Mouse (Mus musculus) neural tube, embryonic 15.5 days (tissue): ENCODE data around the gene Prrg4. TPM values are rescaled to one million over a fixed set of nuclear protein-coding genes. Genes with fewer than 3 reads are reported as not detected.

Source experiments
- ATAC-seq: fragments of 200-750 bp; cut with Nextera tagmentation; 2 replicates; pipeline ENCODE4 v1.8.0; 2017; ENCODE audit warnings: mild to moderate bottlenecking, moderate TSS enrichment, moderate library complexity; ENCODE audit not compliant: low FRiP score
- H3K27ac ChIP-seq: fragments of 300-500 bp; sonication (generic); replicated peaks from 2 replicates; pipeline ENCODE4 v1.5.1; 2015; ENCODE audit warnings: mild to moderate bottlenecking, inconsistent platforms
- H3K27me3 ChIP-seq: fragments of 300-500 bp; sonication (generic); replicated peaks from 2 replicates; pipeline ENCODE4 v1.6.1; 2015; ENCODE audit warnings: inconsistent platforms
- H3K36me3 ChIP-seq: fragments of 300-500 bp; sonication (generic); 2 replicates; pipeline ENCODE4 v1.6.1; 2015; ENCODE audit warnings: inconsistent platforms
- H3K4me1 ChIP-seq: fragments of 300-500 bp; sonication (generic); 2 replicates; pipeline ENCODE4 v1.6.1; 2015; ENCODE audit warnings: inconsistent platforms
- H3K4me2 ChIP-seq: fragments of 300-500 bp; sonication (generic); 2 replicates; pipeline ENCODE4 v1.6.1; 2015; ENCODE audit warnings: inconsistent platforms, mild to moderate bottlenecking, moderate library complexity
- H3K4me3 ChIP-seq: fragments of 300-500 bp; sonication (generic); replicated peaks from 2 replicates; pipeline ENCODE4 v1.5.1; 2015; ENCODE audit warnings: mild to moderate bottlenecking, inconsistent platforms
- H3K9ac ChIP-seq: fragments of 300-500 bp; sonication (generic); replicated peaks from 2 replicates; pipeline ENCODE4 v1.6.1; 2015; ENCODE audit warnings: mild to moderate bottlenecking, inconsistent platforms
- H3K9me3 ChIP-seq: fragments of 300-500 bp; sonication (generic); replicated peaks from 2 replicates; pipeline ENCODE4 v1.6.1; 2016; ENCODE audit warnings: inconsistent platforms
- WGBS: fragments of 180-500 bp; shearing (Covaris S2); methylation state at CpG from one replicate; pipeline ENCODE4 v1.1.7; 2015; ENCODE audit warnings: mixed read lengths; 5-methylcytosine and 5-hydroxymethylcytosine counted together
- polyA plus RNA-seq: library from polyadenylated mRNA; unstranded; fragments of >200 nt; fragmentation: Nextera tagmentation; extraction: Ambion mirVana; gene quantifications from 2 replicates; pipeline ENCODE4 v1.2.1, GENCODE M21; 2015

Gene Prrg4
- polyA plus RNA-seq, 1 experiment from 2014 or later, result 0.93 TPM

- no peak for ATAC-seq
- Histone ChIP-seq H3K4me2 (no peak overlapping the region), H3K36me3 (no peaks in the 10 kb centered on the region), H3K27me3 (no peaks in the 10 kb centered on the region), H3K9ac (no peak overlapping the region), H3K4me3 (no peak overlapping the region), H3K9me3 (no peaks in the 10 kb centered on the region), H3K27ac (no peak overlapping the region), H3K4me1 (no peaks in the 10 kb centered on the region)
- 55% methylated on average over 1 of the region's 1 CpGs for WGBS
Observed at GRCm38 (mm10) chr2:104856218-104856617, 6.5 kb upstream of the Prrg4 start.

- H3K27ac ChIP-seq, result no peak overlapping the region
- 34% methylated on average over 3 of the region's 3 CpGs for WGBS
- no peaks in the 10 kb centered on the region for H3K36me3 ChIP-seq
- H3K4me3 ChIP-seq, result no peak overlapping the region
- H3K9ac ChIP-seq, result no peak overlapping the region
- ATAC-seq, result no peak
- H3K4me2 ChIP-seq, result no peak overlapping the region
- peaks cover 3% of the 10 kb centered on the region; the same call in 1 of the 2 replicates for H3K27me3 ChIP-seq
- H3K9me3 ChIP-seq, result no peaks in the 10 kb centered on the region
- no peaks in the 10 kb centered on the region for H3K4me1 ChIP-seq
Observed at GRCm38 (mm10) chr2:104855732-104856131, 6.1 kb upstream of the Prrg4 start.

- Histone ChIP-seq H3K4me1 (no peaks in the 10 kb centered on the region), H3K27me3 (peaks cover 6% of the 10 kb centered on the region; the same call in 1 of the 2 replicates), H3K9ac (no peak overlapping the region), H3K4me2 (no peak overlapping the region), H3K9me3 (no peaks in the 10 kb centered on the region), H3K36me3 (no peaks in the 10 kb centered on the region), H3K27ac (no peak overlapping the region), H3K4me3 (no peak overlapping the region)
- no peak for ATAC-seq
- 95% methylated on average over 1 of the region's 1 CpGs for WGBS
Observed at GRCm38 (mm10) chr2:104854836-104855235, 5.2 kb upstream of the Prrg4 start.

- Histone ChIP-seq H3K9me3 (no peaks in the 10 kb centered on the region), H3K27me3 (peaks cover 9% of the 10 kb centered on the region), H3K4me2 (no peak overlapping the region), H3K27ac (no peak overlapping the region), H3K36me3 (no peaks in the 10 kb centered on the region), H3K4me1 (peaks cover 10% of the 10 kb centered on the region), H3K4me3 (no peak overlapping the region), H3K9ac (no peak overlapping the region)
- 92% methylated on average over 7 of the region's 7 CpGs for WGBS
- no peak for ATAC-seq
Observed at GRCm38 (mm10) chr2:104852546-104852945, 2.9 kb upstream of the Prrg4 start.

- H3K4me1 ChIP-seq, result peaks cover 10% of the 10 kb centered on the region
- WGBS, result 39% methylated on average over 5 of the region's 5 CpGs
Observed at GRCm38 (mm10) chr2:104851686-104852085, 2.0 kb upstream of the Prrg4 start.

GRCm38 (mm10) chr2:104849991-104850359 lies 299 bp upstream of the Prrg4 start:
- peak overlapping the region; percentile 59; the same call in 1 of the 2 replicates for H3K9ac ChIP-seq
- H3K9me3 ChIP-seq, result no peaks in the 10 kb centered on the region
- no peak overlapping the region for H3K27ac ChIP-seq

More at GRCm38 (mm10) chr2:104851686-104852085, 2.0 kb upstream of the Prrg4 start:
- no peaks in the 10 kb centered on the region for H3K9me3 ChIP-seq
- H3K36me3 ChIP-seq, result no peaks in the 10 kb centered on the region
- H3K27ac ChIP-seq, result no peak overlapping the region
- no peak overlapping the region for H3K9ac ChIP-seq
- H3K27me3 ChIP-seq, result peaks cover 9% of the 10 kb centered on the region
- H3K4me2 ChIP-seq, result no peak overlapping the region
- no peak overlapping the region for H3K4me3 ChIP-seq
- no peak for ATAC-seq

GRCm38 (mm10) chr2:104848235-104849161 lies 1.2 kb downstream of the Prrg4 start:
- Histone ChIP-seq H3K36me3 (no peaks in the 10 kb centered on the region), H3K9ac (peak overlapping the region; percentile 59), H3K4me3 (peak overlapping the region; percentile 59; the same call in 1 of the 2 replicates), H3K27ac (no peak overlapping the region), H3K4me1 (peaks cover 10% of the 10 kb centered on the region), H3K4me2 (peak overlapping the region; percentile 99), H3K27me3 (peaks cover 9% of the 10 kb centered on the region), H3K9me3 (no peaks in the 10 kb centered on the region)
- no peak for ATAC-seq
- 39% methylated on average over 16 of the region's 16 CpGs for WGBS

More at GRCm38 (mm10) chr2:104849991-104850359, 299 bp upstream of the Prrg4 start:
- WGBS, result 79% methylated on average over 3 of the region's 3 CpGs
- ATAC-seq, result no peak
- Histone ChIP-seq H3K36me3 (no peaks in the 10 kb centered on the region), H3K4me3 (peak overlapping the region; percentile 59), H3K4me2 (peak overlapping the region; percentile 99), H3K27me3 (peaks cover 9% of the 10 kb centered on the region), H3K4me1 (peaks cover 10% of the 10 kb centered on the region)

GRCm38 (mm10) chr2:104847645-104848044 lies 2.0 kb downstream of the Prrg4 start:
- Histone ChIP-seq H3K9ac (no peak overlapping the region), H3K27ac (no peak overlapping the region), H3K9me3 (no peaks in the 10 kb centered on the region), H3K4me2 (no peak overlapping the region), H3K36me3 (no peaks in the 10 kb centered on the region), H3K27me3 (peaks cover 9% of the 10 kb centered on the region), H3K4me3 (no peak overlapping the region), H3K4me1 (peaks cover 10% of the 10 kb centered on the region)
- 55% methylated on average over 2 of the region's 2 CpGs for WGBS
- no peak for ATAC-seq

- Histone ChIP-seq H3K27me3 (peaks cover 9% of the 10 kb centered on the region), H3K27ac (no peak overlapping the region), H3K4me2 (no peak overlapping the region), H3K36me3 (no peaks in the 10 kb centered on the region), H3K9ac (no peak overlapping the region), H3K4me1 (peaks cover 10% of the 10 kb centered on the region), H3K9me3 (no peaks in the 10 kb centered on the region), H3K4me3 (no peak overlapping the region)
- ATAC-seq, result no peak
- WGBS, result 33% methylated on average over 4 of the region's 4 CpGs
Observed at GRCm38 (mm10) chr2:104846638-104847414, 2.9 kb downstream of the Prrg4 start.

- H3K36me3 ChIP-seq, result no peaks in the 10 kb centered on the region
- no peaks in the 10 kb centered on the region for H3K4me1 ChIP-seq
- no peak for ATAC-seq
- no peaks in the 10 kb centered on the region for H3K27me3 ChIP-seq
- no peak overlapping the region for H3K27ac ChIP-seq
- H3K9ac ChIP-seq, result no peak overlapping the region
- no peak overlapping the region for H3K4me3 ChIP-seq
- H3K4me2 ChIP-seq, result no peak overlapping the region
- H3K9me3 ChIP-seq, result no peaks in the 10 kb centered on the region
Observed at GRCm38 (mm10) chr2:104842559-104842958, 7.1 kb downstream of the Prrg4 start.

GRCm38 (mm10) chr2:104841736-104842135 lies 7.9 kb downstream of the Prrg4 start:
- Histone ChIP-seq H3K27ac (no peak overlapping the region), H3K4me2 (no peak overlapping the region), H3K9ac (no peak overlapping the region), H3K9me3 (no peaks in the 10 kb centered on the region), H3K27me3 (no peaks in the 10 kb centered on the region), H3K4me1 (no peaks in the 10 kb centered on the region), H3K4me3 (no peak overlapping the region), H3K36me3 (no peaks in the 10 kb centered on the region)
- ATAC-seq, result no peak
- WGBS, result 85% methylated on average over 7 of the region's 7 CpGs

GRCm38 (mm10) chr2:104840974-104841373 lies 8.7 kb downstream of the Prrg4 start:
- Histone ChIP-seq H3K27ac (no peak overlapping the region), H3K4me1 (no peaks in the 10 kb centered on the region), H3K36me3 (no peaks in the 10 kb centered on the region), H3K27me3 (no peaks in the 10 kb centered on the region), H3K4me2 (no peak overlapping the region), H3K4me3 (no peak overlapping the region), H3K9ac (no peak overlapping the region), H3K9me3 (no peaks in the 10 kb centered on the region)
- no peak for ATAC-seq
